26 mouse cellular contexts compared by ENCODE assay signal in genomic region chr6:16942433-16942832, GRCm38 (mm10). TPM values are rescaled to one million over a fixed set of nuclear protein-coding genes. Genes with fewer than 3 reads are reported as not detected.
DNase-seq lines count a peak whose midpoint lies in the region; ATAC-seq lines count a peak whose summit lies in the region.
"Had no signal": no experiment of that assay in that cellular context is flagged by ENCODE, and none has a peak within 500 bp of the region (broad histone marks: within the 10 kb centered on the region; RNA-seq: fewer than 3 reads in every experiment).

No protein-coding gene starts in this region.

- no peak for DNase-seq in forebrain, embryonic 11.5 days (ENCODE audit: low spot score)
- DNase-seq in Muller cell, postnatal 12 days (ENCODE audit: inconsistent ontology term), result peak; percentile 97
- peak; percentile 89 for DNase-seq in retina, postnatal 1 day
- DNase-seq in heart, adult 11 months, result no peak
- DNase-seq in right cerebral cortex, adult 18-20 months, result no peak
- DNase-seq: adrenal gland, postnatal 25 days; cerebellum, adult 2 months; cerebellum, postnatal 14 days; gastrocnemius, postnatal 14 days; kidney, postnatal 25 days; liver, embryonic 13.5 days; lung, adult 18-20 months; lung, postnatal 4 days; thymus, adult 2 months; thymus, postnatal 36 days had no signal

- 36% methylated on average over 4 of the region's 4 CpGs for WGBS in forebrain, embryonic 11.5 days
- WGBS in forebrain, embryonic 16.5 days, result 20% methylated on average over 4 of the region's 4 CpGs
- WGBS in forebrain, embryonic 12.5 days, result 30% methylated on average over 4 of the region's 4 CpGs

- H3K36me3 ChIP-seq in forebrain, embryonic 11.5 days (ENCODE audit: control insufficient read depth, insufficient read depth, low read length), result no peaks in the 10 kb centered on the region
- H3K36me3 ChIP-seq in forebrain, embryonic 16.5 days (ENCODE audit: control insufficient read depth, insufficient read depth), result no peaks in the 10 kb centered on the region
- H3K36me3 ChIP-seq in forebrain, embryonic 12.5 days (replicated peaks), result no peaks in the 10 kb centered on the region
- H3K36me3 ChIP-seq: embryonic facial prominence, embryonic 13.5 days; limb, embryonic 13.5 days; liver, embryonic 13.5 days; midbrain, embryonic 13.5 days had no signal

- no peak overlapping the region for H3K4me2 ChIP-seq in forebrain, embryonic 11.5 days (ENCODE audit: low read depth, low read length, severe bottlenecking)
- H3K4me2 ChIP-seq in forebrain, embryonic 16.5 days (ENCODE audit: low read length), result no peak overlapping the region
- no peak overlapping the region for H3K4me2 ChIP-seq in forebrain, embryonic 12.5 days
- H3K4me2 ChIP-seq: embryonic facial prominence, embryonic 13.5 days; heart, embryonic 11.5 days; hindbrain, embryonic 14.5 days; limb, embryonic 13.5 days; liver, embryonic 13.5 days; midbrain, embryonic 13.5 days had no signal

- no peaks in the 10 kb centered on the region for H3K27me3 ChIP-seq in forebrain, embryonic 11.5 days (ENCODE audit: control insufficient read depth, insufficient read depth, low read length)
- no peaks in the 10 kb centered on the region for H3K27me3 ChIP-seq in forebrain, embryonic 16.5 days (replicated peaks; ENCODE audit: control insufficient read depth, insufficient read depth, low read length)
- H3K27me3 ChIP-seq in forebrain, embryonic 12.5 days, result no peaks in the 10 kb centered on the region
- H3K27me3 ChIP-seq: embryonic facial prominence, embryonic 13.5 days; limb, embryonic 13.5 days; liver, embryonic 13.5 days; megakaryocyte, embryonic 14.5 days; midbrain, embryonic 13.5 days had no signal

- peak; percentile 92 for ATAC-seq in forebrain, embryonic 11.5 days (replicated peaks; ENCODE audit: low FRiP score)
- ATAC-seq in forebrain, embryonic 16.5 days, result no peak
- peak; percentile 90; the same call in 1 of the 2 replicates for ATAC-seq in forebrain, embryonic 12.5 days (ENCODE audit: low FRiP score)
- ATAC-seq: intestine, postnatal 0 days; lung, postnatal 0 days; midbrain, embryonic 13.5 days had no signal

- no peaks in the 10 kb centered on the region for H3K4me1 ChIP-seq in forebrain, embryonic 11.5 days (replicated peaks; ENCODE audit: control insufficient read depth, insufficient read depth, low read length)
- no peaks in the 10 kb centered on the region for H3K4me1 ChIP-seq in forebrain, embryonic 16.5 days (replicated peaks; ENCODE audit: control insufficient read depth, insufficient read depth, low read length)
- peaks cover 6% of the 10 kb centered on the region; the same call in 1 of the 2 replicates for H3K4me1 ChIP-seq in forebrain, embryonic 12.5 days
- H3K4me1 ChIP-seq: embryonic facial prominence, embryonic 13.5 days; limb, embryonic 13.5 days; liver, embryonic 13.5 days; megakaryocyte, embryonic 14.5 days; midbrain, embryonic 13.5 days had no signal

- H3K9ac ChIP-seq in forebrain, embryonic 11.5 days (ENCODE audit: low read length), result no peak overlapping the region
- no peak overlapping the region for H3K9ac ChIP-seq in forebrain, embryonic 16.5 days (replicated peaks; ENCODE audit: low read depth, low read length)
- H3K9ac ChIP-seq in forebrain, embryonic 12.5 days, result no peak overlapping the region
- H3K9ac ChIP-seq: embryonic facial prominence, embryonic 13.5 days; hindbrain, embryonic 14.5 days; limb, embryonic 13.5 days; liver, embryonic 13.5 days; midbrain, embryonic 13.5 days had no signal

- H3K4me3 ChIP-seq in forebrain, embryonic 11.5 days (ENCODE audit: low read depth, low read length), result no peak overlapping the region
- no peak overlapping the region for H3K4me3 ChIP-seq in forebrain, embryonic 16.5 days (replicated peaks; ENCODE audit: low read length)
- no peak overlapping the region for H3K4me3 ChIP-seq in forebrain, embryonic 12.5 days (replicated peaks)
- H3K4me3 ChIP-seq: embryonic facial prominence, embryonic 13.5 days; layer of hippocampus, adult 2 months; limb, embryonic 13.5 days; liver, embryonic 13.5 days; megakaryocyte, embryonic 14.5 days; midbrain, embryonic 13.5 days had no signal

- H3K27ac ChIP-seq in forebrain, embryonic 11.5 days (ENCODE audit: low read depth, low read length), result no peak overlapping the region
- no peak overlapping the region for H3K27ac ChIP-seq in forebrain, embryonic 16.5 days (ENCODE audit: low read length)
- no peak overlapping the region for H3K27ac ChIP-seq in forebrain, embryonic 12.5 days
- H3K27ac ChIP-seq: embryonic facial prominence, embryonic 13.5 days; hindbrain, embryonic 14.5 days; layer of hippocampus, adult 2 months; limb, embryonic 13.5 days; liver, embryonic 13.5 days; midbrain, embryonic 13.5 days had no signal

- no peaks in the 10 kb centered on the region for H3K9me3 ChIP-seq in forebrain, embryonic 11.5 days (ENCODE audit: control insufficient read depth, low read length)
- H3K9me3 ChIP-seq in forebrain, embryonic 16.5 days (ENCODE audit: control insufficient read depth, low read length), result no peaks in the 10 kb centered on the region
- no peaks in the 10 kb centered on the region for H3K9me3 ChIP-seq in forebrain, embryonic 12.5 days
- H3K9me3 ChIP-seq: embryonic facial prominence, embryonic 13.5 days; limb, embryonic 13.5 days; liver, embryonic 13.5 days; megakaryocyte, embryonic 14.5 days; midbrain, embryonic 13.5 days had no signal

RNA-seq across cellular contexts. Expression of gene Tfec, which starts 44.2 kb away (rescaled TPM):
- 0.59 and 1.0 TPM in 2 replicates for polyA plus RNA-seq in forebrain, embryonic 11.5 days (2014; fragmentation: Nextera tagmentation; extraction: Ambion mirVana)
- polyA plus RNA-seq in forebrain, embryonic 16.5 days (2015; fragmentation: Nextera tagmentation; extraction: Ambion mirVana), result 0.16 and 0.45 TPM in 2 replicates
- polyA plus RNA-seq in forebrain, embryonic 12.5 days (2016; fragmentation: Nextera tagmentation; extraction: Ambion mirVana), result 0.36 and 0.49 TPM in 2 replicates
- polyA plus RNA-seq: cerebellum, adult 2 months had no signal

Comparison
In these comparisons a context has a peak if more than half of its experiments do, and no peak if none do; other contexts are left out.
1. DNase-seq: peak in Muller cell, postnatal 12 days (single experiment) and retina, postnatal 1 day (single experiment); none in forebrain, embryonic 11.5 days (single experiment), heart, adult 11 months (single experiment) and right cerebral cortex, adult 18-20 months (single experiment).